Mouse (Mus musculus): ENCODE data around the gene Selenof.

Selenof gene

GRCm38 (mm10) chr3:144570047-144570815 is at the start of gene Selenof, which contains the start of gene Hs2st1:
Gene Selenof, plus strand, starts transcription at chr3:144570304.
Gene Hs2st1, minus strand, starts transcription at chr3:144570181.
- DNase-seq: peak; percentile 100

DNA sequence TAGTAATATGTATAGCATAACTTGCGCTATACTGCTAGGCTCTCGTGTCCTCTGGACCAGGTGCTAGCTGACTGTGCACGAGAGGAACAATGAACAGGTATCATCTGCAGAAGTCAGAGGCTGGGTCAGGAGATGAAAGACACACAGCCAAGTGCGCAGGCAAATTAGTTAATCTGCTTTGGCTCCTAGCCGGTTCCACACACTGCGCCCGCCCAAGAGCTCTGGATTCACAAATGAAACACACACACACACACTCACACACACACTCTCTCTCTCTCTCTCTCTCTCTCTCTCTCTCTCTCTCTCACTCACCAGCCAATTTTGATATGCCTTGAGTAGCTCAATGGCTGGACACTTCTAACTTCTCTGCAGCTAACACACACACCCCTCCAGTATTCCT is 42.2 kb upstream of the Selenof start:
- DNase-seq: no peak

- peak; percentile 62 for DNase-seq
Observed at GRCm38 (mm10) chr3:144531023-144531422, 39.1 kb upstream of the Selenof start.

DNA sequence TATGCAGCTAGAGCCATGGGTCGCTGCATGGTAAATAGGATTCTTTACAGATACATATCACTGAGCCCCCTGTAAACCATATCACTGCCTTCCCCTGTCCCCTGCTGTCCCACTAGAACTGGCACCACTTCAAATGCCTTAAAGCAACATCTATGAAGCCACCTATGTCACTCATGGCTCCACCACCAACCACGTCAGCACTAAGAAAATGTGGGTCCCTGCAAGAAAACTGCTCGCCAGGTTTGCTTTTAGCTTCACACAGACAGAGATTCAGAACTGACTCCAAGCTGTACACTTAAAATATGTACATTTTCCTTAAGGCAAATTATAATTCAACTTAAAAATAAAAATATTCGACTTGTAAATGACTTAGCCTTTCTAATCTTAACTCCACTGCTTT is 35.0 kb upstream of the Selenof start:
- no peak for DNase-seq

GRCm38 (mm10) chr3:144537078-144537855 is 32.8 kb upstream of the Selenof start:
- peak; percentile 68 for DNase-seq

DNA sequence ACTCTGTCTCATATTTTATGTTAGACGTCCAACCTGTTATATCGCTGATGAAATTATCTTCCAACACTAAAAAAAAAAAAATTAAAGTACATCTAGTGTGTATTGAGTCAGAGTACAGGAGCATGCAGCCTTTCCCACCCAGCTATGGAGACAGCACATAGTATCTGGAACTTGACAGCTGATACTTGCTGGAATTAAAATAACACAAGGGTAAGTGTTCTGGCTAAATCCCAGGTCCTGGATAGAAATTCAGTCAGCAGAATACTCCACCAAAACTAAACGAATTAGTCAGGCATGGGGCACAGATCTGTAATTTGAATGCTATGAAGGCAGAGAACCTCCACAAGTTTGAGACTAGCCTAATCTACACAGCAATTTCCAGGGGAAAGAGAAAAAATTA is 31.1 kb upstream of the Selenof start:
- DNase-seq: no peak

DNA sequence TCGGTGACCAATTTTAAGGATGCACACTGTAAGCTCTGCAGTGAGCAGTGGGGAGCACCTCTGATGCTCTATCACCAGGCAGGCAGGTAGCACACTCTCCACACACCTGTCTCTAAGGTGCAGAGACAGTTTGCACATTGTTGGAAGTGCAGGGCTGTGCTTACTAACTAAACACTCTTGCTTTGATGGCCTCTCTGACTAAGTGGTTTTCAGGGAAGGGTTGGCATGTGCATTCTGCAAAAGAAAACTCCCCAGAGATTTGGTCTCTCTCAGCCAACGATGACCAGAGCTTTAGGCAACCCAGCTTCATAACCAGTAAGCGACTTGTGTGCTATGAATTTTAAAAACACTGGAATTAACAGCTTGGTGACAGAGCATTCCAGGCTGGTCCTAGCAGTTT is 29.3 kb upstream of the Selenof start:
- DNase-seq: peak; percentile 61

- DNase-seq: peak; percentile 69
Observed at GRCm38 (mm10) chr3:144541906-144542438, 28.1 kb upstream of the Selenof start.

DNA sequence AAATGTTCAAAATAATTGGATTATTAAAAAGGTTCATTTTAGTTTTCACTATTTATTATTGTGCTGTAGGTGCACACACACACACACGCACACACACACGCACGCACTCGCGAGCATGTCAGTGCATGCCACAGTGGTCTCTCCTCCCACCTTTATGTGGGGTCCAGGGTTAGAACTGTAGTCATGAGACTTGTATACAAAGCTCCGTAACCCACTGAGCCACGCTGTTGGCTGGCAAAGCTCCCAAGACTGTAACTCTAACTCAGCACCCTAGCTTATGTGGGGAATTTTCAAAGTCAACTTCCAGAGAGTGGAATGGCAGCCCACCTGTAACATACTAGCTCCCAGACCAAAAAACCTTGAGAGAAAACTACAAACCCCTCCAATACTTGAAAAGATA is 25.0 kb upstream of the Selenof start:
- no peak for DNase-seq

DNA sequence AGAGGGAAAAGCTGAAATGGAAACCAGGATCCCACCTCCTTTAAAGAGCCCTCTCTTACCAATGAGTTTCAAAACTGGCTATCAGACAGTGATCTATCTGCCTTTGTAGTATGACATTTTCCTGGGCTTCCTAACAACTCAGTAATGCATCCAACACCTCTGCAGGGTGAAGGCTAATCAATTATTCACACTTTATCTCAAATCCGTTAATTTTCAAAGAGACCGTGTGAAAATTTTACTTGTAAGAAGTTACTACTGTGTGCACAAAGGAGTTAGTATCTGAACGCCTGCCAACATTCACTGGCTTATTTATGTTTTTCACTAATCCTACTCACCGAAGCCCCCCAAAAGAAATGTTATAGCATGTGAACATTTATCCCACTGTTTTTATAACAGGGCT is 24.3 kb upstream of the Selenof start:
- DNase-seq: no peak

- no peak for DNase-seq
Observed at GRCm38 (mm10) chr3:144546490-144546889, 23.6 kb upstream of the Selenof start.

- DNase-seq: no peak
Observed at GRCm38 (mm10) chr3:144548186-144548845, 21.8 kb upstream of the Selenof start.

- DNase-seq: no peak
Observed at GRCm38 (mm10) chr3:144550036-144550435, 20.1 kb upstream of the Selenof start.

DNA sequence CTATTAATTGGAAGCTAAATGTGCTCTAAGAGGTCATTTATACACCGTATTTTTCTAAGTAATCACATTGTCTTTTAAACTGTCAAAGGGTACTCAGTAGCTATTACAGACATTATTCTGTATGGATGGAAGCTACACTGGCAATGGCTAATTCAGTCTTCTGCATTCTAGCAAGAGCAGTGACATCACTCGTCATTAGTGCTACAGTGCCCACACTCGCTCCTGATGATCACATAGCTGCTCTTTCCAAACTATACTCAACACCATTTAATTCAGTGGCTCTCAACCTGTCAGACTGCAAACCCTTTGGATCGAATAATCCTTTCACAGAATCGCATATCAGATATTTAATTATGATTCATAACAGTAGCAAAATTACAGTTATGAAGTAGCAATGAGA is 19.4 kb upstream of the Selenof start:
- no peak for DNase-seq

DNA sequence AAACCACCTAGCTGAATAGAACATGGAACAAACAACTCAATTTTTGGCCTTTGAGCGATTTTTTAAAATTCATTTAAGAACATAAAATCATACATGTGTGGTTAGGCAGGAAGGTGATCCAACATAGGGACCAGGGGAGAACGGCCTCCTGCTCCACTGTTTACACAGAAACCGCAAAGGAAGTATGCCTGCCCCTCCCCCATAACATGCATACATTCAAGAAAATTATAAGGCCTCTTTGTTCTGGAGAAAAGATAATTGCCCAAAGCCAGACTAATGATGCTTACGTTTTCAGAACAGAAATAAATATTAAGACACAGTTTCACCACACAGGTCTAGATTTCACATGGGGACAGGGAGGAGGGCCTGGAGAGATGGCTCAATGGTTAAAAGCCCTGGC is 18.7 kb upstream of the Selenof start:
- no peak for DNase-seq

DNA sequence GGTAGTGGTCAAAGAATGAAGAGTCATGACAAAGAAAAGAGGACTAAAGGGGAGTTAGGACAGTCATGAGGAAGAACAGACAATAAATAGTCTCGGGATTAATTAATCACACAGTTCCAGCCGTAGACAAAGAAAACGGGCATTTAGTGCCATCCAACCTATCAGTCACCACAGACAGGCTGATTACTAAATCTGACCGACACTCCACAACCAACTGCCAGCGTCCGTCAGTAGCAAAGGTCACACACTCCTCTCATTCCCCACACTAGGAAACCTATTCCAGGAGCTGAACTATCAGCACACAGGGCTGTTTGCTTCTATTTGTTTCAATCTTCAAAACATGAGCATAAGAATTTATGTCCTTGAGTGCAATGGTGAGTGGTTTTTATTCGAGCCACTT is 16.2 kb upstream of the Selenof start:
- no peak for DNase-seq

GRCm38 (mm10) chr3:144554503-144554902 is 15.6 kb upstream of the Selenof start:
- DNase-seq: no peak

DNA sequence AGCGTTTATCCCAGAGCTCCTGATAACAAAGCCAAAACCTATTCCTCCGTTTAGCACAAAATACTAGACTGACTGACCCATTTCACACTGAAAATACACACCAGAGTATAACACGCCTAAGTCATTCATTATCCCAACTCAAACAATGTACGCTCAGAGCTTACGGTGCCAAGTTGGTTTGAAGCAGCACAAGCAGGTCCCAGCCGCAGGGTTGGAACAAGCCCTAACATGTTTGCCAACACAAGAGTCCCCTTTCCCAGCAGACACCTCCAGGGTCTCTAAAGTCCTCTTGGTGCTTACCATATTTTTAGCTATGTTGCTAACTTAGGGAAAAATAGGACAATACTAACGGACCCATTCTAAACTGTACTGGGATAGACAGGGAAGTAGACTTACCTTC is 15.0 kb upstream of the Selenof start:
- no peak for DNase-seq

DNA sequence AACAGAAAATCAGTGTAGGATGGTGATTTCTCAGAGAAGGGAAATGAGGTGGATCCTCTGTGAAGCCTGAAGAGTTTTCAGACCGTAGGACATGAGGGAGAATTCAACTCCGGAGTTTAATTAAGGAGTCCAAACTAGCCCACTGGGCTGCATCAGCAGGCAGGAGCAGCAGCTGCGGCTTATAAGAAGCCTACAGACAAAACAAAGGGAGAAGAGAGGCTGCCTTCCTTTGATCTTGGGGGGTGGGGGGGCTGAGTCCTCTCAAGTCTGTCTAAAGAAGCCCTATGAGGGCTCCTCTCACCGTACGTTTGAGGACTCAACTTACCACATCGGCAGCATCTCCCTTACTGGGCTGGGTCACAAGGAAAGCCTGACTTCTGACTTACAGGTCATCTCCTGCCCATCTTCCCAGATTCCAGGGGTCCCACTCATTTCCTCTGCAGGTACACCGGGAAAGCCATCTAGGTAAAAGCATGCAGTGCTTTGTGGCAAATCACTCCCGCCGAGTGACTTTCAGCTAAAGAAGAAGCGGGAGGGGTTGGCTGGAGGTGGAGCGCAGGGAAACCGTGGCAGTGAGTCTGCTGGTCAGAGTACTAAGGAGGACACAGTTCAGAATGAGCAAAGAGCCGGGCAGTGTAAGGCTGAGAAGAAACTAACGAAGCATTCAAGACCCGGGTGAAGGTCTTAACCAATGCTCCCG is 13.3 kb upstream of the Selenof start:
- DNase-seq: no peak

GRCm38 (mm10) chr3:144558274-144558673 is 11.8 kb upstream of the Selenof start:
- peak; percentile 30 for DNase-seq

- peak; percentile 45 for DNase-seq
Observed at GRCm38 (mm10) chr3:144561511-144562250, 8.4 kb upstream of the Selenof start.

DNA sequence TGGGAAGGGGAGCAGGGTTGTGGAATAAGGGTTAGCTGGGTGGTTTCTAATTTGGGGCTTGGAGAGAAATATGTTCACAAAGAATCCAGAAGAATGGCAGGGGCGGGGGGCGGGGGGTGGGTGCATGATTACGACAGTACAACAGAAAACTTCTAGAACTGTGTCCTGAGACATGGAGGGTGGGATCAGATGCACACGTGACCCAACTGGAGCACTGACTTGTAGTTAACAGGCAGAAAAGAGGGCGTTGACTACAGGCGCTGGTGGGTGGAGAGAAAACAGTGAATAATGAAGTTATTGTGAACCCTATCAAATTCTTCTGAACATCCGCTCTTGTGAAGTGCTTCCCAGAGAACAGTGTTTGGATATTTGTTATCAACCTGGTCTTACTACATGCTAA is 6.2 kb upstream of the Selenof start:
- DNase-seq: no peak

Data from lung, postnatal 36 days (tissue).